Mouse (Mus musculus): Measurements from ENCODE around the gene Il6st.

Gene Il6st

GRCm38 (mm10) chr13:112463868-112464625 lies at the start of gene Il6st:
Gene Il6st, plus strand, starts transcription at chr13:112464070.
- in situ Hi-C loops (cut with MboI, MseI), result loop anchor here (5.0 kb wide), 1 partner anchor 37 kb away; no protein-coding TSS in a partner anchor

GRCm38 (mm10) chr13:112415896-112416295 lies 48.0 kb upstream of the Il6st start:
- in situ Hi-C loops (cut with MboI, MseI), result no loop called here

GRCm38 (mm10) chr13:112416410-112417162 lies 47.3 kb upstream of the Il6st start:
- in situ Hi-C loops (cut with MboI, MseI), result no loop called here

GRCm38 (mm10) chr13:112417163-112417523 lies 46.7 kb upstream of the Il6st start:
- in situ Hi-C loops (cut with MboI, MseI), result no loop called here

DNA sequence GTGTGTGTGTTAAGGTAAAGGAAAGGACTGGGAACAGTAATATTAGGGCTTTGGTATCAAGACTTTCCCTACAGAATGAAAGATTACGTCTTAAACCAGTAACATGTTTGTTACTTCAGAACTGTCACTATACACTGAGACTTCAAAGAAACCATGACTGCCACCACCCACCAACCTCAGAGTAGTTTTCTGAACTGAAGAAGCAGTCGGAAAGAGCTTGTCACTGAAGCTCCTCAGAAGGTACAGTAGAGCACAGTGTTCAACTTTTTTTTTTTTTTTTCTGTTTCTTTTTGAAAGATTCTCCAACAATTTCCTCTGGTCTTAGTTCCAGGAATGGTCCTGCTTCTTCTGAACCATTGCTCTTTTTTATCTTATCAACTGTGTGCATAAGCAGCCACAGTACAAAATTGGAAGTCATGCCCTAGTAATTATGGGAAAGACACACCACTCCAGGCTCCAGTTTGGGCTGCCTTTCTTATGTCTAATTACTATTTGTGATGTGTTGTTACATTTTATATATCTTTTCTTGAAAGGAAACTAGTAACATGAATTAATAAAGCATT lies 45.9 kb upstream of the Il6st start:
- in situ Hi-C loops (cut with MboI, MseI), result no loop called here

GRCm38 (mm10) chr13:112418595-112418994 lies 45.3 kb upstream of the Il6st start:
- in situ Hi-C loops (cut with MboI, MseI), result no loop called here

GRCm38 (mm10) chr13:112424212-112424611 lies 39.7 kb upstream of the Il6st start:
- in situ Hi-C loops (cut with MboI, MseI), result loop anchor here (10.0 kb wide), 2 partner anchors 59 to 739 kb away; partner anchors contain the start of gene Mier3

- in situ Hi-C loops (cut with MboI, MseI), result loop anchor here (5.0 to 25.0 kb wide), 4 partner anchors 38 to 1462 kb away; partner anchors contain the start of genes Il6st and Mier3
These were observed 39.2 kb upstream of the Il6st start for GRCm38 (mm10) chr13:112424635-112425034.

- in situ Hi-C loops (cut with MboI, MseI), result loop anchor here (5.0 to 25.0 kb wide), 4 partner anchors 37 to 1463 kb away; partner anchors contain the start of genes Il6st and Mier3
These were observed 38.7 kb upstream of the Il6st start for GRCm38 (mm10) chr13:112425181-112425654.

DNA sequence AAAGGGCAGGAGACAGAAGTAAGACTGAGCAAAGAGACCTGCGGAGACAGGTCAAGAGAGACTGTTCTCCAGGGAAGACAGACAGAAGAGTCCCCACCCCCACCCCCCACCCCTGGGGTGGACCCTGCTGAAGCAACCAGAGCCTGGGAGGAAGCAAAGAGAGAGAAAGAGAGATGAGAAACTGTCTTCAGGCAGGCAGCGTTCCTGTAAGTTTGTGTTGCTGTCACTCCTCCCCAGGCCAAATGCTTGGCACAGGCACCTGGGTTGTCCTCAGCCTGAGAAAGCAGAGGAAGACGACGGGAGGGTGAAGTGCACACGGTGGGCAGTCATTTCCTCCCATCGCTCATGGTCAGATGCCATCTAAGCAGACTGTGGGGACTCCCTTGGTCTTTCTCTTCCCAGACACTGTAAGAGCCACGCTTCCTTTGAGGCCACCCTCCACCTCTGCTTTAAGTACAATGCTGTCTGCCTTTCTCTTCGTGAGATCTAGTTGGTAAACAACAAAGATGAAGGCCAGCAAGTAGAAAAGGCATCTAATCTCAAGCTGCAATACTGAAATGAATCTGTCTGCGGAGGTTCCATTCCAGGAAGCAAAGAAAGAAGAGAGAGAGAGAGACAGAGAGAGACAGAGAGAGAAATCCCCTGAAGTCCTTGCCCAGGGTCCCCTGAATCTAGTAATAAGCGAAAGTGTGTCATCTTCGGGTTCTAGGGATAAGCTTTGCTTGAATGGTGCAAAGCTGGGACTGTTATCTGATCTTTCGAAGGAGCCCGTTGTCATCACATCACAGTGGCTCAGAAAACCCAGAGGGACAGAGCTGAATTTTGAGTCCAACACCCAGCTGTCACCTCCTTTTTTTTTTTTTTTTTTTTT lies 37.4 kb upstream of the Il6st start:
- in situ Hi-C loops (cut with MboI, MseI), result loop anchor here (5.0 to 25.0 kb wide), 4 partner anchors 36 to 1464 kb away; partner anchors contain the start of genes Il6st and Mier3

DNA sequence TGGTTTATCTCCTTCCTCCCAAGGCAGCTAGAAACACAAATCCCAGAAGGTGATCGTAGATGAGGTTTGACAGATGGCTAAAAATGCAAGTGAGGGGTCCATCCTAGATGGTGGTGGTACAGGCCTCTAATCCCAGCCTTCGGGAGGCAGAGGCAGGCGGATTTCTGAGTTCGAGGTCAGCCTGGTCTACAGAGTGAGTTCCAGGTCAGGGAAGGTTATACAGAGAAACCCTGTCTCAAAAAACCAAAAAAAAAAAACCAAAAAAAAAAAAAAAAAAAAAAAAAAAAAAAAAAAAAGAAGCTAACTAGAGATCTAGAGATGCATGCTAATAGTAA lies 36.8 kb upstream of the Il6st start:
- in situ Hi-C loops (cut with MboI, MseI), result loop anchor here (5.0 to 25.0 kb wide), 4 partner anchors 35 to 1465 kb away; partner anchors contain the start of genes Il6st and Mier3

DNA sequence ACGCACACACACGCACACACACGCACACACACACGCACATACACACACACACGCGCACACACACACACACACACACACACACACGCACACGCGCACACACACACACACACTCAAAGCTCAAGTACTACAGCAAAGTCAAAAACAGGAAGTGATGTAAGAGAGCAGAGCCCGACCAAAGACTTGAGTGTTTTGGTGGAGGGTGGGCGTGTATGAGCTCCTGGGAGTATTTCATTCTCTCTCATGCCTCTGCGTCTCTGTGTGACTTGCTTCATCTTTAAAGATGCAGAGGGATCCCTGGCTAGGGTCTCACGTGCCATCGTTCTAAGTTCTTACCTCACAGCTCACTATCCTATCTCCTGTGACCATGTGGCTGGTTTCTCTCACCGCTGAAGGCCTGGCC lies 36.3 kb upstream of the Il6st start:
- in situ Hi-C loops (cut with MboI, MseI), result loop anchor here (5.0 to 25.0 kb wide), 4 partner anchors 35 to 1465 kb away; partner anchors contain the start of genes Il6st and Mier3

DNA sequence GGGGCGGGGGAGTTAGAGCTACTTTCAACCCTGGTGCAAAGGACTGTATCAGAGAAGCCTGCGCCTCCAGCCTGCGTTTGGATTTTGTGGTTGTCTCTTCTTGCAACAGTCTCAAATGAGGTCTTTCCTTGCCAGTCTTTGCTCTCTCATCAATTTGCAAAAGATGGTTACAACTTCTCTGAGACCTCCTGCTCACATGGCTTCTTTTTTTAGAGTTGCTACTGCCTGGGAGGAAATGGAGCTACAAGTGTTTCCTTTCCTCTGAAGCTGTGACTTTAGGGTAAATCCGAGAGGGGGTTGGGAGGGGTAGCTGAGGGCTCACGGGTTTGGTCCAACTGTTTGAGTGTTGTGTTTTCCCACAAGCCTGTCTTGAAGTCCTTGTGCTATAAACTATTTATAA lies 30.6 kb upstream of the Il6st start:
- in situ Hi-C loops (cut with MboI, MseI), result loop anchor here (10.0 to 25.0 kb wide), 2 partner anchors 118 to 1471 kb away; no protein-coding TSS in a partner anchor

DNA sequence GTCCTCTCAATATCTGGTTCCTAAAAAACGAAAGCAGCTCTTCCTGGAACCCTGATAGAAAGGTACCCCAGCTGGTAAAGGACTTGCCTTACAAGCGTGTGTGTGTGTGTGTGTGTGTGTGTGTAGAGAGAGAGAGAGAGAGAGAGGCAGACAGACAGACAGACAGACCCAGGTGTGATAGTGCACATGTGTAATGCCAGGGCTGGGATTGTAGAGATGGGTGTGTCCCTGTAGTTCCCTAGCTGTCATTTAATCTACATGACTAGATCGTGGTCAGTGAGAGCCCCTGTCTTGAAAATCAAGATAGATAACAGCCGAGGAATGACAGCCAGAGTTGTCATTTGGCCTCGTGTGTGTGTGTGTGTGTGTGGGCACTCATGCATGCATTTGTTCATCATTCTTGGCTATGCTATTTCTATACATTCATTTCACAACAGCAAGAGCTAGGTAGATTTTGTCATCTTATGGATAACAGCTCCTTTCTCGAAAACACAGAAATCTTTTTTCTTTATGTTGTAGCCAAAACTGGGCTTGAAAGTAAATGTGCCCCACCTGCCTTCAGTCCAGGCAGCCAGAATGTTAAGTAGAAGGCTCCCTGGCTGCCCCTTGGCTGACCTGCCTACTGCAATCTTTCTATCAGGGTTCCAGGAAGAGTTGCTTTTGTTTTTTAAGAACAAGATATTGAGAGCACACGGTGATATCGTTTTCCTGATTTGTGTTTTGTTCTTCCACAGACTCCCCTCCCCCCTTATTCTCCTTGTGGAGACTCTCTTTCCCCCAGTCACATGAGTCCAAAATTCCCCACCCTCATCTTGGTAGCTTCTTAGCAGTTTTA lies 28.4 kb upstream of the Il6st start:
- in situ Hi-C loops (cut with MboI, MseI), result loop anchor here (10.0 to 25.0 kb wide), 2 partner anchors 121 to 1473 kb away; no protein-coding TSS in a partner anchor

DNA sequence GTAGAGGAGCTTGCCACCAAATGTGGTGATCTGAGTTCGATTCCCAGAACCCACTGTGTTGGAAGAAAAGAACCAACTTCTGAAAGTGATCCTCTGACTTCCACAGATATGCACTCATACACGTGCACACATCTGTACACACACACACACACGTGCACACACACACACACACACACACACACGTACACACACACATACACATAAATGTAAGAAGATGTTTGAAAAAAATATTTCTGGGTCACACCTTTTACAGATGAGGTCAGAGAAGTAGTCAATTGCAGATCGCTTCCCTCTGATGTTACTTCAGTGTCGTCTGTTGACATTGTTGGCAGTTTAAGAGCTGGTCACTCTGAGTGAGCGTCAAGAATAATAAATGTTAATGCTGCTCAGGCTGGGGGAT lies 27.6 kb upstream of the Il6st start:
- in situ Hi-C loops (cut with MboI, MseI), result loop anchor here (10.0 to 25.0 kb wide), 2 partner anchors 121 to 1474 kb away; no protein-coding TSS in a partner anchor

GRCm38 (mm10) chr13:112438001-112438868 lies 25.6 kb upstream of the Il6st start:
- in situ Hi-C loops (cut with MboI, MseI), result loop anchor here (10.0 to 25.0 kb wide), 2 partner anchors 123 to 1476 kb away; no protein-coding TSS in a partner anchor

- in situ Hi-C loops (cut with MboI, MseI), result loop anchor here (10.0 to 25.0 kb wide), 2 partner anchors 124 to 1477 kb away; no protein-coding TSS in a partner anchor
These were observed 24.6 kb upstream of the Il6st start for GRCm38 (mm10) chr13:112439105-112439818.

- in situ Hi-C loops (cut with MboI, MseI), result loop anchor here (10.0 to 25.0 kb wide), 4 partner anchors 125 to 1478 kb away; no protein-coding TSS in a partner anchor
These were observed 23.9 kb upstream of the Il6st start for GRCm38 (mm10) chr13:112439917-112440361.
